Comparison of ENCODE assay signal across 20 mouse cellular contexts in genomic region chr8:80393111-80393510, GRCm38 (mm10).
A peak's percentile ranks its signal among the peaks of the same experiment; 100 is the strongest.
DNase-seq lines count a peak whose midpoint lies in the region; ATAC-seq and TF ChIP-seq lines count a peak whose summit lies in the region.
"Had no signal": no experiment of that assay in that cellular context is flagged by ENCODE, and none has a peak within 500 bp of the region (broad histone marks: within the 10 kb centered on the region; RNA-seq: fewer than 3 reads in every experiment).

No protein-coding gene starts in this region.

- no peak overlapping the region for H3K9ac ChIP-seq in midbrain, postnatal 0 days (replicated peaks; ENCODE audit: low read length, poor library complexity, severe bottlenecking)
- H3K9ac ChIP-seq in midbrain, embryonic 13.5 days (replicated peaks) = no peak overlapping the region
- H3K9ac ChIP-seq: embryonic facial prominence, embryonic 13.5 days; forebrain, embryonic 15.5 days; hindbrain, embryonic 15.5 days; limb, embryonic 13.5 days; liver, embryonic 14.5 days; midbrain, embryonic 15.5 days had no signal

- WGBS in midbrain, postnatal 0 days = 62% methylated on average over 3 of the region's 3 CpGs
- 72% methylated on average over 3 of the region's 3 CpGs for WGBS in midbrain, embryonic 13.5 days

- ATAC-seq in midbrain, postnatal 0 days (ENCODE audit: low FRiP score) = no peak; the same call in 1 of the 2 replicates
- ATAC-seq in midbrain, embryonic 13.5 days = no peak
- ATAC-seq in granulocyte monocyte progenitor cell, adult 5-6 weeks (replicated peaks; ENCODE audit: poor library complexity, severe bottlenecking) = peak; percentile 32; the same call in 1 of the 2 replicates
- ATAC-seq: forebrain, embryonic 15.5 days; intestine, postnatal 0 days; midbrain, embryonic 15.5 days had no signal

- H3K36me3 ChIP-seq in midbrain, postnatal 0 days (ENCODE audit: insufficient read depth, low read length) = no peaks in the 10 kb centered on the region
- H3K36me3 ChIP-seq in midbrain, embryonic 13.5 days = no peaks in the 10 kb centered on the region
- H3K36me3 ChIP-seq: embryonic facial prominence, embryonic 13.5 days; forebrain, embryonic 15.5 days; hindbrain, embryonic 15.5 days; limb, embryonic 13.5 days; midbrain, embryonic 15.5 days had no signal

- no peaks in the 10 kb centered on the region for H3K27me3 ChIP-seq in midbrain, postnatal 0 days (ENCODE audit: insufficient read depth, low read length)
- H3K27me3 ChIP-seq in midbrain, embryonic 13.5 days = no peaks in the 10 kb centered on the region
- H3K27me3 ChIP-seq: embryonic facial prominence, embryonic 13.5 days; forebrain, embryonic 15.5 days; hindbrain, embryonic 15.5 days; limb, embryonic 13.5 days; megakaryocyte, embryonic 14.5 days; midbrain, embryonic 15.5 days had no signal

- no peak overlapping the region for H3K27ac ChIP-seq in midbrain, postnatal 0 days (ENCODE audit: low read depth, low read length)
- no peak overlapping the region for H3K27ac ChIP-seq in midbrain, embryonic 13.5 days
- H3K27ac ChIP-seq: embryonic facial prominence, embryonic 13.5 days; forebrain, embryonic 15.5 days; hindbrain, embryonic 15.5 days; limb, embryonic 13.5 days; liver, embryonic 14.5 days; midbrain, embryonic 15.5 days had no signal

- no peaks in the 10 kb centered on the region for H3K9me3 ChIP-seq in midbrain, postnatal 0 days (ENCODE audit: low read length)
- no peaks in the 10 kb centered on the region for H3K9me3 ChIP-seq in midbrain, embryonic 13.5 days
- H3K9me3 ChIP-seq: embryonic facial prominence, embryonic 13.5 days; forebrain, embryonic 15.5 days; hindbrain, embryonic 15.5 days; limb, embryonic 13.5 days; megakaryocyte, embryonic 14.5 days; midbrain, embryonic 15.5 days had no signal

- peak; percentile 9 for DNase-seq in midbrain, postnatal 0 days (ENCODE audit: low spot score)
- peak; percentile 3 to 7 for DNase-seq in thymus, adult 18-20 months
- DNase-seq in adrenal gland, postnatal 25 days = no peak
- DNase-seq in embryo, embryonic 10 days (ENCODE audit: low spot score) = no peak
- DNase-seq in retina, postnatal 1 day = no peak
- DNase-seq: adrenal gland, adult 2 months; cerebellum, adult 9-11 months; heart, postnatal 14 days; right cerebral cortex, adult 18-20 months had no signal

- H3K4me1 ChIP-seq in midbrain, postnatal 0 days (ENCODE audit: insufficient read depth, low read length) = no peaks in the 10 kb centered on the region
- no peaks in the 10 kb centered on the region for H3K4me1 ChIP-seq in midbrain, embryonic 13.5 days (replicated peaks)
- H3K4me1 ChIP-seq: embryonic facial prominence, embryonic 13.5 days; forebrain, embryonic 15.5 days; hindbrain, embryonic 15.5 days; limb, embryonic 13.5 days; midbrain, embryonic 15.5 days had no signal

- no peak for TF ChIP-seq CTCF in midbrain, postnatal 0 days (IDR thresholded peaks at IDR 0.05)

- no peak overlapping the region for H3K4me2 ChIP-seq in midbrain, postnatal 0 days (ENCODE audit: low read depth, low read length, poor library complexity, severe bottlenecking)
- no peak overlapping the region for H3K4me2 ChIP-seq in midbrain, embryonic 13.5 days (replicated peaks)
- H3K4me2 ChIP-seq: embryonic facial prominence, embryonic 13.5 days; forebrain, embryonic 15.5 days; heart, embryonic 11.5 days; hindbrain, embryonic 15.5 days; limb, embryonic 13.5 days; midbrain, embryonic 15.5 days had no signal

- no peak overlapping the region for H3K4me3 ChIP-seq in midbrain, postnatal 0 days (ENCODE audit: low read depth, low read length)
- H3K4me3 ChIP-seq in midbrain, embryonic 13.5 days (replicated peaks) = no peak overlapping the region
- H3K4me3 ChIP-seq: embryonic facial prominence, embryonic 13.5 days; forebrain, embryonic 15.5 days; hindbrain, embryonic 15.5 days; limb, embryonic 13.5 days; megakaryocyte, embryonic 14.5 days; midbrain, embryonic 15.5 days had no signal

Comparison
In these comparisons a context has a peak if more than half of its experiments do, and no peak if none do; other contexts are left out.
1. DNase-seq: peak in midbrain, postnatal 0 days (single experiment) and thymus, adult 18-20 months (2 of 2); none in adrenal gland, postnatal 25 days (single experiment), embryo, embryonic 10 days (single experiment) and retina, postnatal 1 day (single experiment).